Mouse (Mus musculus) E14TG2a.4 (cell line): ENCODE measurements around the gene Dmrtc2.
"Not testable (repeated sequence)": the region's sequence is repeated elsewhere in the genome, so short reads cannot be mapped to it uniquely, and the experiment has no call there.

Source experiments
- H3K27me3 ChIP-seq: 2 replicates; pipeline ENCODE4 v1.6.1; 2014; ENCODE audit warnings: low read length, control low read depth; ENCODE audit not compliant: insufficient read depth
- H3K36me3 ChIP-seq: 2 replicates; pipeline ENCODE4 v1.6.1; 2014; ENCODE audit warnings: low read length, control low read depth; ENCODE audit not compliant: insufficient read depth
- H3K4me1 ChIP-seq: replicated peaks from 2 replicates; pipeline ENCODE4 v1.6.1; 2014; ENCODE audit warnings: low read depth, low read length, control low read depth
- H3K4me3 ChIP-seq: replicated peaks from 2 replicates; pipeline ENCODE4 v1.5.1; 2014; ENCODE audit warnings: mild to moderate bottlenecking, low read length
- H3K9me3 ChIP-seq: 2 replicates; pipeline ENCODE4 v1.6.1; 2014; ENCODE audit warnings: low read length, control low read depth
- CTCF ChIP-seq: conservative IDR thresholded peaks from 2 replicates; pipeline ENCODE4 v1.5.1; 2014; ENCODE audit warnings: low read length
- NANOG ChIP-seq: IDR thresholded peaks from 2 replicates; pipeline ENCODE4 v1.6.1; 2014; ENCODE audit warnings: borderline replicate concordance, low read length, mixed read lengths
- POU5F1 ChIP-seq: IDR thresholded peaks from 2 replicates; pipeline ENCODE4 v1.6.1; 2014; ENCODE audit warnings: low read length, borderline replicate concordance

Dmrtc2 gene

DNA sequence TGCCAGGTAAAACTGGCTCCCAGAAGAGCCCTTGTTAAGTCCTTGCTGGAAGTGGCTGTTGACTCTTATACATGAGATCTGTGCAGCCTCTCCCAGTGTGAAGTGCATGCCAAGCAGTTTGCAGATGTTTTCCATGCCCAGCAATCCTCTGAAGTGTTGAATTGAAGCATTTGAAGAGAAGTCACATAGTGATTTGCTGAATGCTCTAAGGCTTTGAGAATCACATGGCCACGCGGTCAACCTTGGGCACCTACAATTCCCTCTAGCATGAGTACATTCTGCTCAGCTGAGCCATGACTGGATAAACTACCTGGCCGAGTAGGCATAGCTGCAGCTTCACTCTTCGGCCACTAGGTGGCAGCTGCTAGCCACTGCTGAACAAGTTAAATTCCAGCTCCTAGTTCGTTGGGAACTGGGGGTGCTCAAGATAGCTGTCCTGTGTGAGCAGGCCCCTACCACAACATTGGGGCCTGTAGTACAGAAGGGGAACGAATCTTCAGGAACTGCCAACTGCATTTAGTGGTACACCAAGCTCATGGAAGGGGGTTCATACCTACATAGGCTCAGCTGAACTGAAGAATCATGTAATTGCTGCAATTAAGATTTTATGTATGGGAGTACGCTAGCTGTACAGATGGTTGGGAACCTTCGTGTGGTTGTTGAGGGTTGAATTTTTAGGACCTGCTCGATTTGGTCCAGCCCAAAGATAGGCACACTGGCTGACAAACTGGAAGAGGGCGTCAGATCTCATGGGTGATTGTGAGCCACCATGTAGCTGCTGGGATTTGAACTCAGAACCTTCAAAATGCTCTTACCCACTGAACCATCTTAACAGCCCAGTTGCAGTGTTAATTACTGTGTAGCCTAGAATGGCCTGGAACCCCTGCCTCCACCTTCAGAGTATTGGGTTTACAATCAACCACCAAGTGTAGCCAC lies 20.7 kb downstream of the Dmrtc2 start:
- no peak for TF ChIP-seq NANOG
- peak; percentile 100 for TF ChIP-seq CTCF
- H3K4me1 ChIP-seq = peaks cover 72% of the 10 kb centered on the region
- no peak overlapping the region for H3K4me3 ChIP-seq
- H3K27me3 ChIP-seq = no peaks in the 10 kb centered on the region
- H3K36me3 ChIP-seq = peaks cover 60% of the 10 kb centered on the region
- H3K9me3 ChIP-seq = no peaks in the 10 kb centered on the region

DNA sequence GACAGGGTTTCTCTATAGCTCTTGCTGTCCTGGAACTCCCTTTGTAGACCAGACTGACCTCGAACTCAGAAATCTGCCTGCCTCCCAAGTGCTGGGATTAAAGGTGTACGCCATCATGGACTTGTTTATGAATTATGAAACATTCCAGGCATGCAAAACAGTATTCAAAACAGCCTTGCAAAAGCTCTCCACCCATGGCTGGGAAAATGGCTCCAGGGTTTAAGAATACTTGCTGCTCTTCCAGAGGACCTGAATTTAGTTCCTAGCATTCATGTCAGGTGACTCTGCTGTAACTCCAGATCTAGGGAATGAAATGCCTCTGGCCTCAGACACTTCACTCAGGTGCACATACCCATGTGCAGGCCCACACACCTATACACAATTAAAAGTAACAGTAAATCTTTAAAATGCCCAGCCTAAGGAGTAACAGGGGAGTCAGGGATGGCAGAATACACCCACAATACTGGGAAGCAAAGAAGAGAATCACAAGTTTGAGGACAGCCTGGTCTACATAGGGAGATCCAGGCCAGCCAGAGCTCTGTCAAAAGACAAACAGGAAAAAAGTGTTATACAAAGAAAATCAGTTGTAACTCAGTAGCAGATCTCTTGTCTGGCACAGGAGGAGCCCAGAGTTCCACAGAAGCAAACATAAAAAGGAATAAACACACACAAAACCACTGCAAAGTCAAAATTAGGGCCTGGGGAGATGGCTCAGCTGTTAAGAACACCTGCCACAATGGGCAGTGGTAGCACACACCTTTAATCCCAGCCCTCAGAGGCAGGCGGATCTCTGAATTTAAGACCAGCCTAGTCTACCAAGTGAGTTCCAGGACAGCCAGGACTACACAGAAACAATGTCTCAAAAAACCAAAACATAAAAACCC lies 21.6 kb downstream of the Dmrtc2 start:
- peaks cover 67% of the 10 kb centered on the region for H3K4me1 ChIP-seq
- TF ChIP-seq NANOG (no peak), CTCF (no peak), POU5F1 (no peak)
- H3K4me3 ChIP-seq = no peak overlapping the region
- H3K27me3 ChIP-seq = no peaks in the 10 kb centered on the region
- peaks cover 51% of the 10 kb centered on the region for H3K36me3 ChIP-seq
- no peaks in the 10 kb centered on the region for H3K9me3 ChIP-seq

DNA sequence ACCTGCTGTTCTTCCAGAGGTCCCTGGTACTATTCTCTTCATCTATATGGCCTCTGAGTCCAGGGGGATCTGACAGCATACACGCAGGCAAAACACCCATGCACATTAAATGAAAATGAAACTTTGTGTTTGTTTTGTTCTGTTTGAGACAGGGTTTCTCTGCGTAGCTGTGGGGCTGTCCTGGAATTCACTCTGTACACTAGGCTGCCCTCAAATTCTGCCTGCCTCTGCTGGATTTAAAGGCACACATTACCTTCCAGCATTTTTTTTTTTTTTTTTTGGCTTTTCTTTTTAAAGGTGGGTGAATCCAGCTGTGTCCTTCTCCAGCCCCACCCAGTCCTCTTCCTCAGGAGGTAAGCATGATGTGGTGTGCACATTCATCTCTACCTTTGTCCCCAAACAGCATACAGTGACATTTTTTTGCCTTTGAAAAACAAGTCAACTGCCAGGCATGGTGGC lies 22.3 kb downstream of the Dmrtc2 start:
- TF ChIP-seq POU5F1 (no peak), NANOG (no peak)
- Histone ChIP-seq H3K27me3 (no peaks in the 10 kb centered on the region), H3K36me3 (peaks cover 44% of the 10 kb centered on the region), H3K9me3 (no peaks in the 10 kb centered on the region), H3K4me1 (peaks cover 63% of the 10 kb centered on the region), H3K4me3 (no peak overlapping the region)

DNA sequence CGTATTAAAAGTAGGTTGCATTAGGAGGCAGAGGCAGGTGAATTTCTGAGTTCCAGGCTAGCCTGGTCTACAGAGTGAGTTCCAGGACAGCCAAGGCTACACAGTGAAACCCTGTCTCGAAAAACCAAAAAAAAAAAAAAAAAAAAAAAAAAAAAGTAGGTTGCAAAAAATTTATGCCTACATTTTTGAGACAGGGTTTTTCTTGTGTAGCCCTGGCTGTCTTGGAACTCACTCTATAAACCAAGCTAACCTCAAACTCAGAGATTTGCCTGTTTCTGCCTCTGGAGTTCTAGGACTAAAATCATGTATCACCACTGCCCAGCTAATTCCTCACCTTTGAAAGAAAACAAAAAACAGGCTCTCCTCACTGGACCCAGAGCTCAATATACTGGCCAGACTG lies 25.9 kb downstream of the Dmrtc2 start:
- H3K36me3 ChIP-seq, H3K9me3 ChIP-seq, H3K4me3 ChIP-seq, H3K27me3 ChIP-seq: not testable (repeated sequence)
- peaks cover 62% of the 10 kb centered on the region for H3K4me1 ChIP-seq

DNA sequence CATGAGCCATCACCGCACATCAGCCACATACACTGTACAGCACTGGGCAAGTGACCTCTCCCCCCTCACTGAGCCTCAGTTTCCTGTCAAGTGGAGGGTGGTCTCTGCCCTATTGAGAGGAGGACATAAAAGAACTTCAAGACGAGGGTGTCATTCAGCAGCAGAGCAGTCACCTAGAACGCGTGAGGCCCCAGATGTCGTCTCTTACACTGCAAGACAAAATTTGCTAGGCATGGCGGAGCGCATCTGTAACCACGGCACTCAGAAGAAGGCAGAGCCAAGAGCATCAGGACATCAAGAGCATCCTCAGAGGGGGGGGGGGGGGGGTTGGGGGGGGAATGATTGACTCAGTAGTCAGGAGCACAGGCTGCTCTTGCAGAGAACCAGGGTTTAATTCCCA lies 26.4 kb downstream of the Dmrtc2 start:
- H3K36me3 ChIP-seq = peaks cover 3% of the 10 kb centered on the region
- TF ChIP-seq NANOG (no peak), CTCF (no peak), POU5F1 (no peak)
- H3K9me3 ChIP-seq = no peaks in the 10 kb centered on the region
- H3K4me1 ChIP-seq = peaks cover 61% of the 10 kb centered on the region
- H3K4me3 ChIP-seq = no peak overlapping the region
- H3K27me3 ChIP-seq = no peaks in the 10 kb centered on the region

DNA sequence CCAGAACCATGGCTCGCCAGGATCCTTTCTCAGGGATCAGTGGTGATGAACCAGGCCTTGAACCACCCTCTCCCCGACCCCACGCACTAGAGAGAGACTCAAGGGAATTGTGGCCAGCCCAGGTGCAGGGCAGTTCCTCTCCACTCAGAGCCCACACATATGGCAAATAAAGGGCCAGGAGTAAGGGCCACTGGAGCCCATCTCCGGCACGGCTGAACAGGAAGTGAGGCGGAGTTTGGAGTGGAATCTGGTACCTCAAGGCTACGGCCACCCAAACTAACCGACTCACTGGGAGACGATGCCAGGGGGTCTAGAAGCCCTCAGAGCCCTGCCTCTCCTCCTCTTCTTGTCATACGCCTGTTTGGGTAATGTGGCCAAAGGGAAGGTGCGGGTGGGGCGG lies 27.4 kb downstream of the Dmrtc2 start, which contains the start of gene Cd79a:
TSS of gene Cd79a (plus strand) at position 158 of the 400 bp plus-strand sequence.
- Histone ChIP-seq H3K36me3 (no peaks in the 10 kb centered on the region), H3K9me3 (no peaks in the 10 kb centered on the region), H3K4me1 (peaks cover 59% of the 10 kb centered on the region), H3K4me3 (peak within 1 kb of the TSS; percentile 50), H3K27me3 (no peaks in the 10 kb centered on the region)
- TF ChIP-seq NANOG (no peak), CTCF (no peak), POU5F1 (no peak)

DNA sequence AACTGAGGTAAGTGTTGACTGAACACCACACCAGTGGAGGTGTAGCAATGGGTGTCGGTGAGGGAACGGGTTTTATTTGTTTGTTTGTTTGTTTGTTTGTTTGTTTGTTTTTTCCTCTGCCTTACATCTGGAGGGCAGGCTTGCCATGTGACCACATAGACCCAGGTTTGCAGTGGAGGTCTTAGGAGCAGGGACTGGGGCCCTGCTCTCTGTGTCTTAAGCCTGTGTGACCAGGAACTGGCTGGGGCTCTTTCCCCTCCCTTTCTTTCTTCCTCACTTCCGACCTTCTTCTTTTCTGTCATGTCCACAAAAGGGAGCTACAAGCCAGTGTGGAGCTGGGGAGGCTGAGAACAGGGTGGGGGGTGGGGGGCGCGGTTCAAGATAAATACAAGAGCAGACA lies 28.1 kb downstream of the Dmrtc2 start:
- Histone ChIP-seq H3K4me1 (peaks cover 56% of the 10 kb centered on the region), H3K27me3 (no peaks in the 10 kb centered on the region), H3K36me3 (no peaks in the 10 kb centered on the region), H3K4me3 (no peak overlapping the region), H3K9me3 (no peaks in the 10 kb centered on the region)
- TF ChIP-seq POU5F1 = no peak
- no peak for TF ChIP-seq CTCF
- no peak for TF ChIP-seq NANOG

DNA sequence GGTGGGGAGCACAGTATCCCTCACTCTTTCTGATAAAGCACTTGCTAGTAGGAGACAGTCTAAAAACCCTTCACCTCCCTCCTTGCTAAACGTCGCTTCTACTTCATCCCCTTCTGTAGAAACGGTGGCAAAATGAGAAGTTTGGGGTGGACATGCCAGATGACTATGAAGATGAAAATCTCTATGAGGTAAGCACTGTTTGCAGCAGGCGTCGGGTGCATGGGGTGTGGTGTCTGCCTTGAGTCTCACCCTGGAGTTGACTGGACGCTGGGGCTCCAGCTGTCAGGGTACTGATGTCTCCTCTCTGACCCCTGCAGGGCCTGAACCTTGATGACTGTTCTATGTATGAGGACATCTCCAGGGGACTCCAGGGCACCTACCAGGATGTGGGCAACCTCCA lies 31.3 kb downstream of the Dmrtc2 start:
- Histone ChIP-seq H3K27me3 (no peaks in the 10 kb centered on the region), H3K9me3 (no peaks in the 10 kb centered on the region), H3K4me3 (no peak overlapping the region), H3K4me1 (peaks cover 78% of the 10 kb centered on the region), H3K36me3 (no peaks in the 10 kb centered on the region)
- TF ChIP-seq POU5F1 (no peak), CTCF (no peak), NANOG (no peak)
